Mouse (Mus musculus) liver, embryonic 11.5 days (tissue): ENCODE measurements around the gene Hspa4. TPM values are rescaled to one million over a fixed set of nuclear protein-coding genes. Genes with fewer than 3 reads are reported as not detected.
"Not testable (repeated sequence)": the region's sequence is repeated elsewhere in the genome, so short reads cannot be mapped to it uniquely, and the experiment has no call there.

Source experiments
- ATAC-seq: fragments of 200-750 bp; cut with Nextera tagmentation; replicated peaks from 2 replicates; pipeline ENCODE4 v1.8.0; 2017; ENCODE audit warnings: moderate number of reproducible peaks, mild to moderate bottlenecking, moderate TSS enrichment, moderate library complexity; ENCODE audit not compliant: low FRiP score
- DNase-seq: peaks from one replicate; pipeline ENCODE4 v3.0.0-alpha.2; 2017; ENCODE audit warnings: low spot score
- H3K27ac ChIP-seq: fragments of 300-500 bp; sonication (generic); 2 replicates; pipeline ENCODE4 v1.5.1; 2014; ENCODE audit warnings: mild to moderate bottlenecking, low read depth, low read length, control low read depth
- H3K27me3 ChIP-seq: fragments of 300-500 bp; sonication (generic); replicated peaks from 2 replicates; pipeline ENCODE4 v1.6.1; 2014; ENCODE audit warnings: low read length, mixed read lengths; ENCODE audit not compliant: control insufficient read depth, insufficient read depth
- H3K36me3 ChIP-seq: fragments of 300-500 bp; sonication (generic); 2 replicates; pipeline ENCODE4 v1.6.1; 2014; ENCODE audit warnings: mild to moderate bottlenecking, low read length, moderate library complexity, mixed read lengths; ENCODE audit not compliant: control insufficient read depth, insufficient read depth
- H3K4me1 ChIP-seq: fragments of 300-500 bp; sonication (generic); replicated peaks from 2 replicates; pipeline ENCODE4 v1.6.1; 2014; ENCODE audit warnings: low read length, mixed read lengths; ENCODE audit not compliant: control insufficient read depth, insufficient read depth
- H3K4me2 ChIP-seq: fragments of 300-500 bp; sonication (generic); 2 replicates; pipeline ENCODE4 v1.6.1; 2014; ENCODE audit warnings: mild to moderate bottlenecking, control low read depth, moderate library complexity
- H3K4me3 ChIP-seq: fragments of 300-500 bp; sonication (generic); 2 replicates; pipeline ENCODE4 v1.5.1; 2014; ENCODE audit warnings: low read depth, low read length, control low read depth
- H3K9ac ChIP-seq: fragments of 300-500 bp; sonication (generic); 2 replicates; pipeline ENCODE4 v1.6.1; 2014; ENCODE audit warnings: low read depth, low read length, control low read depth
- H3K9me3 ChIP-seq: fragments of 300-500 bp; sonication (generic); 2 replicates; pipeline ENCODE4 v1.6.1; 2016; ENCODE audit warnings: low read length, inconsistent platforms, mixed read lengths; ENCODE audit not compliant: control insufficient read depth
- WGBS: fragments of 180-500 bp; shearing (Covaris S2); extraction: QIAGEN DNeasy Blood & Tissue Kit; methylation state at CpG from one replicate; pipeline ENCODE4 v1.1.7; 2014; 5-methylcytosine and 5-hydroxymethylcytosine counted together
- polyA plus RNA-seq: library from polyadenylated mRNA; unstranded; fragments of >200 nt; fragmentation: Nextera tagmentation; extraction: Ambion mirVana; gene quantifications from 2 replicates; pipeline ENCODE4 v1.2.1, GENCODE M21; 2014

Hspa4 gene
- 154 and 166 TPM in 2 replicates for polyA plus RNA-seq

DNA sequence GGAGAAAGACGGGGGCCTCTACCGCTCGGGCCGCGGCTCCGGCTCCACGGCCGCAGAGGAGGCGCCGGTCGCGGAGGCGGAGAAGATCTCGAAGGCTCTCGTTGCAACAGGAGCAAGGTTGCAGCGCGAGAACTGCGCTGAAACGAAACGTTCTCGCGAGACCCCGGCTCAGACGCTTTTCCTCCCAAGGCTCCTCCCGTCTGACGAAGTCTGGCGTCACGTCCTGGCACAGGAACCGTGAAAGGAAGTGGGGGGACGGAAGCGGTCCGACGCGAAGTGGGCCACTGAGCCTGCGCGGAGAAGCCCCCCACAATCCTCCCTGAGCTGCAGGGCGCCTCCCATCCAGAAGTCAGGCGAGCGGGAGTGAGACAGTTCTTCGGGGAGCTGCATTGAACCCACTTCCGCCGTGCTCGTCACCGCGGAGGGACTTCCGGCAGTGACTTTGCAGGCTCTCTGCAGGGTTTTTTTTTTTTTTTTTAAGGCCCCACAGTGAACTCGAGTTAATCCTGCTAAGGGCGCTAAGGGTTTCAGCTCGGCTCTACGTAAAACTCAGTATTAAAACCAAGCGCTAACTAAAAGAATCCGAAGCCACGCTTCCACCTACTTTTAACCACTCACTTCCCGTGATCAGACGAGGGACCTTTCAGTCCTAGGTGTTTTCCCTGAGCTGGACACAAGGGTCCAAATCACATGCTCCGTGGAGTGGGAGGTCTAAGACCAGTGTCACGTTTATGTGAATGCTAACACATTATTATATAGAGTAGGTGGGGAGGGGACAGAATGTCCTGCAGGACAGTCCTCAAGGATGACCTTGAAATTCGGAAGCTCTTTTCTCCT is at the start of gene Hspa4:
Gene Hspa4, minus strand, starts transcription at position 128 of the 837 bp plus-strand sequence.
- Histone ChIP-seq H3K27ac (peak within 1 kb of the TSS; percentile 100), H3K9ac (peak within 1 kb of the TSS; percentile 100), H3K9me3 (no peaks in the 10 kb centered on the region), H3K27me3 (no peaks in the 10 kb centered on the region), H3K4me1 (peaks cover 25% of the 10 kb centered on the region), H3K4me2 (peak within 1 kb of the TSS; percentile 96), H3K4me3 (peak within 1 kb of the TSS; percentile 100), H3K36me3 (peaks cover 2% of the 10 kb centered on the region; the same call in 1 of the 2 replicates)
- DNase-seq (peak; percentile 97), ATAC-seq (peak; percentile 97)
- under 1% methylated on average over 58 of the region's 58 CpGs for WGBS

DNA sequence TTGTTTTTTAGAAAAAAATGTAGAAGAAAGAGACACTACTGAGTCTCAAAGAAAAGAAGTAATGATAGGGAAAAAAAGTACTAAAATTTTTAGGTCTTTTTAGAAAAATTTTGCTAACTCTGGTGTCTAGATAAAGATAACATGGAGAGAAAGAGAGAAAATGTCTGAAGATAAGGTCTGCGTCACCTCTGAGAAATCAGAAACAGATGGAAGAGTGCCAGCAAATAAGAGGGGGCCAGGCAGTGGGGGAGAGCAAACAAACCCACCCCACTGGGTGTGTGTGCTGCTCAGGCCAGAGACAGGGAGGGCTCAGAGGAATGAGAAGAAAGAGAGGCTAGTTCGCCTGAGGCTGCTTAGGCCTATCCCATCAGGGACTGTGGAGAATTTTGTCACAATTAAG is 45.5 kb upstream of the Hspa4 start:
- WGBS: 17% methylated on average over 2 of the region's 2 CpGs
- Histone ChIP-seq H3K4me2 (peak overlapping the region; percentile 31; the same call in 1 of the 2 replicates), H3K9me3 (no peaks in the 10 kb centered on the region), H3K4me1 (peaks cover 8% of the 10 kb centered on the region), H3K36me3 (no peaks in the 10 kb centered on the region), H3K9ac (no peak overlapping the region), H3K27ac (no peak overlapping the region), H3K27me3 (no peaks in the 10 kb centered on the region), H3K4me3 (no peak overlapping the region)
- DNase-seq: no peak
- ATAC-seq: no peak

DNA sequence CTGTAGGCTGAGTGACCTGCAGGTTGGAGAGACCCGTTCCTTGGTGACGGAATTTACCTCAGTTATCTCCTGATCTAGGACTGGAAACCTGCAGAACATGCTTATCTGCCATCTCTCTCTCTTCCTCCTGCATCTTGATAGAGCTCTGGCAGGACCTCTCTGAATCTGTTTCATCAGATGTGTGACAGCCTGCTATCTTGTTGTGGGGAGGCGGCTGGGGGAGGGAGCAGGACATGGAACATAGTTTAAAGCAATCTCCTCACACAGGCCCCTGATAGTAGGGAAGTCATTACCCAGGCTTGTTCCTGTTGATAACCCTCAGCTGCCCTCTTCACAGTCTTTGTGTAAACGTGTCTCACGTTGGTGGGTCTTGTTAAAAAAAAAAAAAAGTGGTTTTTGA is 45.1 kb upstream of the Hspa4 start:
- no peak for DNase-seq
- 9% methylated on average over 5 of the region's 5 CpGs for WGBS
- Histone ChIP-seq H3K9ac (no peak overlapping the region), H3K4me3 (no peak overlapping the region), H3K27me3 (no peaks in the 10 kb centered on the region), H3K4me1 (peaks cover 8% of the 10 kb centered on the region), H3K27ac (no peak overlapping the region), H3K9me3 (no peaks in the 10 kb centered on the region), H3K36me3 (no peaks in the 10 kb centered on the region), H3K4me2 (no peak overlapping the region)
- ATAC-seq: peak; percentile 75

DNA sequence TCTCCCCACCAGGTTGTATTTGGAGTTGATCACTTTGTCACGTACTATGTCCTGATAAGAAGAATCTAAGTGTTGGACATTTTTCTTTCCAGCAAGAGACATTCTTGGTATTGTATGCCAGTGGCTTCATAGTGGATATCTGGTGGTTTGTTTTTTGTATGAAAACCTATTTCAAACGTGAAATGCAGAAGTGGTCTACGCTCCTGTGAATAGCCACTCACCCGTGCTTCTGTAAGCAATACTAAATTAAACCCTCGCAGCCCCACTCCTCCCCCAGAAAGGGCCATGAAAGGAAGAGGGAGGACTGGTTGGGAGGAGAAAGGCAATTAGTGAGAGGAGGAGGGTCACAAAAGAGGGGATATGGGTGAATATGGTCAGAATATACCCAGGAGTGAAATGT is 42.5 kb upstream of the Hspa4 start:
- no peak for DNase-seq
- Histone ChIP-seq H3K4me1 (peaks cover 8% of the 10 kb centered on the region), H3K4me2 (no peak overlapping the region), H3K9ac (no peak overlapping the region), H3K27me3 (no peaks in the 10 kb centered on the region), H3K36me3 (no peaks in the 10 kb centered on the region), H3K9me3 (no peaks in the 10 kb centered on the region), H3K27ac (no peak overlapping the region), H3K4me3 (no peak overlapping the region)
- ATAC-seq: no peak
- WGBS: 37% methylated on average over 5 of the region's 5 CpGs

DNA sequence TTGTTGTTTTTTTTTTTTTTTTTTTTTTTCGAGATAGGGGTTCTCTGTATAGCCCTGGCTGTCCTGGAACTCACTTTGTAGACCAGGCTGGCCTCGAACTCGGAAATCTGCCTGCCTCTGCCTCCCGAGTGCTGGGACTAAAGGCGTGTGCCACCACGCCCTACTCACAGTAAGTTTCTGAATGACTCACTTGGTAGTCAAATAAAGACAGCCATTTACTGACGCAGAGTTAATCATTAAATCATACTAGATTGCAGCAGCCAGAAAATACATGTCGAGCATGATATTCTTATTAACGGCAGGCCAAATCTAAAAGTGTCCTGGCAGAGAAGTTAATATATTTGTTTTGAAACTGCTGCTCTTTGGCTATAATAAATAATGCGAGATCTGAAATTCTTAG is 40.8 kb upstream of the Hspa4 start:
- H3K36me3 ChIP-seq, H3K9me3 ChIP-seq, H3K4me2 ChIP-seq, DNase-seq, H3K27ac ChIP-seq, H3K27me3 ChIP-seq, H3K9ac ChIP-seq, H3K4me3 ChIP-seq, ATAC-seq: not testable (repeated sequence)
- 79% methylated on average over 10 of the region's 10 CpGs for WGBS
- H3K4me1 ChIP-seq: peaks cover 13% of the 10 kb centered on the region

DNA sequence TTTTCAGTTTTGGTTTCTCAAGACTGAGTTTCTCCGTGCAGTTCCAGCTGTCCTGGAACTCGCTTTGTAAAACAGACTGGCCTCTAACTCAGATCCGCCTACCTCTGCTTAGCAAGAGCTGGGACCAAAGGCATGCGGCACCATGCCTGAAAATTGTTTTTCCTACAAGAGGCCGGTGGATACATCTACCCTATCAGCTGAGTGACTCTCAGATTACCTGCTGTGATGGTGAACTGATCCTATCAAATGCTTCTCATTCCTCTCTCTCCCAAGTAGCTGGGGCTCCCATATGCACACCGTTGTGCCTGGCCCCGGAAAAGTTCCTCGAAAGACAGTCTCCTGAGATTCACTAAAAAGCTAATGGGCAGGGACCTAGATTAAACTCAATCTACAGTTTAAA is 37.4 kb upstream of the Hspa4 start:
- ATAC-seq (no peak), DNase-seq (no peak)
- 81% methylated on average over 8 of the region's 8 CpGs for WGBS
- Histone ChIP-seq H3K9ac (no peak overlapping the region), H3K4me2 (no peak overlapping the region), H3K4me3 (no peak overlapping the region), H3K27me3 (no peaks in the 10 kb centered on the region), H3K9me3 (no peaks in the 10 kb centered on the region), H3K36me3 (no peaks in the 10 kb centered on the region), H3K27ac (no peak overlapping the region), H3K4me1 (peaks cover 8% of the 10 kb centered on the region)

DNA sequence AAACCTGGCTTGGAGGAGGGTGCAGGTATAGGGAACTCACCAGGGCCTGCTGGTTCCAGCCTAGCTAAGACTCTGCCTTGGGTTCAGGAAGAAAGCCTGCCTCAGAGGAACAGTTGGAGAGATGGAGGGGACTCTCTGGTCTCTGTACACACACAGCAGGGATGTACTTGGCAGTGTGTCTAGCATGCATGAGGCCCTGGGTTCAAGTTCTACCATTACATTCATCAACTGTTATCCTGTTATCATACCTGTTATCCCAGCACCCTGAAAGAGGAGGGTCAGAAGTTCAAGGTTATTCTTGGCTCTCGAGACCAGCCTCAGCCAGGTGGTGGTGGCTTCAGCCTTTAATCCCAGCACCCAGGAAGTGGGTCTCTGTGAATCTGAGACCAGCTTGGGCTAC is 36.7 kb upstream of the Hspa4 start:
- Histone ChIP-seq H3K4me3 (no peak overlapping the region), H3K27me3 (no peaks in the 10 kb centered on the region), H3K9me3 (no peaks in the 10 kb centered on the region), H3K4me2 (no peak overlapping the region), H3K9ac (no peak overlapping the region), H3K4me1 (peaks cover 8% of the 10 kb centered on the region), H3K27ac (no peak overlapping the region), H3K36me3 (peaks cover 5% of the 10 kb centered on the region; the same call in 1 of the 2 replicates)
- DNase-seq: no peak
- no peak for ATAC-seq
- 72% methylated on average over 1 of the region's 1 CpGs for WGBS

DNA sequence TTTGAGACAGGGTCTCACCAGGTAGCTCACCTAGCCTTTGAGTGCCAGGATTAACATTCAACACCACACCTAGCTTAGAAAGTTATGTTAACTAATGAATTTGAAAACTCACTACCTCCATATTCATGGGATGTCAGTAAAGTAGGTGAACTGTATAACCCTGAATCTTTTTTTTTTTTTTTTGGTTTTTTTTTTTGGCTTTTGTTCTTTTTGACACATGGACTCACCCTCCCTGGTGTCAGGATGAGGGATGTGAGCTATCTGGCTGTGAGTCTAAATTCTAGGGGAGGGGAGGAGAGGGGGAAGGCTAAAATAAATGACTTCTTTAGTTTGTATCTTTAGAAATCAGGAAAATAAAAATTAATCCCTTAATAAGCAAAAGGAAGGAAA is 35.9 kb upstream of the Hspa4 start:
- DNase-seq: no peak
- Histone ChIP-seq H3K27ac (no peak overlapping the region), H3K36me3 (peaks cover 7% of the 10 kb centered on the region)

More for the DNA sequence above, 35.9 kb upstream of the Hspa4 start:
- Histone ChIP-seq H3K9me3 (no peaks in the 10 kb centered on the region), H3K4me2 (no peak overlapping the region), H3K4me1 (peaks cover 8% of the 10 kb centered on the region), H3K27me3 (no peaks in the 10 kb centered on the region), H3K9ac (no peak overlapping the region), H3K4me3 (no peak overlapping the region)
- no peak for ATAC-seq
